Mouse (Mus musculus): Measurements from ENCODE around the gene Gm20388. TPM values are rescaled to one million over a fixed set of nuclear protein-coding genes. Genes with fewer than 3 reads are reported as not detected.

Gm20388 gene
- polyA plus RNA-seq, 1 experiment from 2014 or later = 4.4 TPM

DNA sequence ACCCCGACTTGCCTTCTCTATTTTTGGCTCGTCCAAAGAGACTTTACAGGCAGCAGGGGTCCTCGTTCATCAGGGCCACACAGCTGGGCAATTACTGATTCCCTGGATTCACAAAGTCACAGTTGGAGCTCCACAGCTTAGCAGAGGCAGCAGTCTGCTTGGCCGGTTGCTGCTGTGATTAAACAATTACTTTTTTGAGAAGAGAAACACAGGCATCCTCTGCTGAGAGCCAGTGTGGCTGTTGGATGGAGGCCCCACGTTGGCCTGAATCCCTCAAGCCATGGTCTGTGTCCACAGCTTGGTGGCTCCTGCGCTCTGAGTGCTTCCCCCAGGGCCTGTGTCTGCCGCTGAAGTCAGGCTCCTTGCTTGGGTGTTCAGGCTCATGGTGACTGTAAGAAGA, 2904.0 kb downstream of the Gm20388 start:
- H3K9ac ChIP-seq (replicated peaks) = no peak overlapping the region; the same call in 1 of the 2 replicates
- peak overlapping the region; percentile 69; the same call in 1 of the 2 replicates for H3K27ac ChIP-seq
- 0 out of 2 replicates have a peak, but pooled peaks cover 3% of the 10 kb centered on the region for H3K27me3 ChIP-seq
- H3K4me3 ChIP-seq (replicated peaks) = no peak overlapping the region
- peaks cover 65% of the 10 kb centered on the region for H3K4me1 ChIP-seq (replicated peaks)
- 8% methylated on average over 7 of the region's 7 CpGs for WGBS
- no peaks in the 10 kb centered on the region for H3K9me3 ChIP-seq
- 0 out of 2 replicates have a peak, but pooled peaks cover 6% of the 10 kb centered on the region for H3K36me3 ChIP-seq
- no peak for ATAC-seq
- H3K4me2 ChIP-seq (replicated peaks) = no peak overlapping the region

DNA sequence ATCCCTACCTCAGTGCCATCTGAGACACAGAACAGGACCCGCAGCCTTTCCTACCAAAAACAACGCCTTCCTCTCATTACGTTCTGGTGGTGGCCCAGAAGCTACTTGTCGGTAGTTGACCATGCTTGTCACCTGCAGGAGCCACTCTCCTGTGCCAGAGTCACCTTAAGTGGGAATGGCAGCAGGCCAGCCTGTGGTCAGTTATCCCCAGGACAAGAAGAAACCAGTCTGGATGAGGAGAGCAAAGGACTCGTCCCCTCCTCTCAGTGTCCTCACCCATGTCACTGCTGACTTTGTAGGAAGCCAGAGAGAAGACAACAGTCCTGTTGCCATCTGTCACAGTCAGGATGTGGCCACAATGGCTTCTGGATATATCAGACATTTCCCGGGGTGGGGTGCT, 2906.3 kb downstream of the Gm20388 start:
- Histone ChIP-seq H3K27me3 (0 out of 2 replicates have a peak, but pooled peaks cover 3% of the 10 kb centered on the region), H3K9ac (replicated peaks) (no peak overlapping the region), H3K27ac (no peak overlapping the region), H3K4me1 (replicated peaks) (peaks cover 48% of the 10 kb centered on the region), H3K36me3 (0 out of 2 replicates have a peak, but pooled peaks cover 6% of the 10 kb centered on the region), H3K4me3 (replicated peaks) (no peak overlapping the region), H3K9me3 (no peaks in the 10 kb centered on the region), H3K4me2 (replicated peaks) (no peak overlapping the region)
- WGBS = 91% methylated on average over 6 of the region's 6 CpGs
- ATAC-seq = no peak

DNA sequence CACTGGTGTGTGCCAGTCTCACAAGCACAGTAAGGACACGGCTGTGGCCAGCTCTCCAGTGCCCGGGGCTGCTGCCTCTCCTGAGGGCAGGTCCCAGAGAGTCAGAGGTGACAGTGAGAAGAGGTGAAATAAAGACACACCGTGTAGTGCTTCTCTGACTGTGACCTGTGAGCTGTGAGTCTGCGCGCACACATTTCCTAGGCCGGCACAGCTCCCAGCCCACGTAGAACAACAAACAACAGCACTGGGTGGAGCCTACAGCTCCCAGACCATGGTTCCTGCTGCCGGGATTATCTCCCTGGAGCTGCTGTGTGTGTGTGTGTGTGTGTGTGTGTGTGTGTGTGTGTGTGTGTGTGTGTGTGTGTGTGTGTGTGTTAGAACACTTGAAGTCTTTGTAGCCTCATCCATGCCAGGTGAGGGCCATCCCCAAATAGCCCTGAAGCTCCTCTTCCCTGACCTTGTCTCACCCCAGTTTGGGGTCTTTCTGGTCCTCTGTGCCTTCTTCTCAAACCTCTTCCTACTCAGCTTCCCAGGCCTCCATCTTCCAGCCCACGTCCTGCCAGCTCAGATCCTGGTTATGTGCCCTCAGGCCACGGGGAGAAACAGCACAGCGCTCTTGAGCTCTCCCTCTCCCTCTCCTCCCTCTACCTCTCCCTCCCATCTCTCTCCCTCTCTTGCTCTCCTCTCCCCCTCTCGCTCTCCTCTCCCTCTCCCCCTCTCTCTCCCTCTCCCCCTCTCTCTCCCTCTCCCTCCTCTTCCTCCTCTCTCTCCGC, 2907.3 kb downstream of the Gm20388 start:
- Histone ChIP-seq H3K27ac (no peak overlapping the region), H3K9me3 (no peaks in the 10 kb centered on the region), H3K4me1 (replicated peaks) (peaks cover 38% of the 10 kb centered on the region), H3K9ac (replicated peaks) (no peak overlapping the region), H3K36me3 (0 out of 2 replicates have a peak, but pooled peaks cover 6% of the 10 kb centered on the region), H3K4me3 (replicated peaks) (no peak overlapping the region), H3K27me3 (0 out of 2 replicates have a peak, but pooled peaks cover 3% of the 10 kb centered on the region), H3K4me2 (replicated peaks) (no peak overlapping the region)
- 38% methylated on average over 13 of the region's 13 CpGs for WGBS
- no peak for ATAC-seq

DNA sequence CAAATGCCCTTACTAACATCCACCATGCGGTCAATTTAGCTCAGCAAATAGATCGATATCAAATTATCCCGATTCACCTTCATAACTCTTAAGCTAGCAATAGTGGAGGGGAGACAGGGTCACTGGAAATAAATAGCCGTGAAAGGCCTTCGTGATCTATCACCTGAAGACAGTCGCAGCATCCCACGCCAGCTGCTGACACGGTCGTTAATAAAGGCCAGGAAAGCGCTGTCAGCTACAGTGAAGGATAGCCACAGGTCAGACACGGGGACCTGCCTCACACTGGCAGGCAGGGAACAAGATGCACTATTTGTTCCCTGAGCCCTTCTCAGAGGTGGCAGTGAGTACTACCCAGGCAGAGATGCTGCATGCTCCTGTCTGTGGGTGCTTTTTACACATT, 2909.1 kb downstream of the Gm20388 start:
- Histone ChIP-seq H3K4me3 (replicated peaks) (no peak overlapping the region), H3K4me2 (replicated peaks) (no peak overlapping the region), H3K4me1 (replicated peaks) (peaks cover 28% of the 10 kb centered on the region), H3K36me3 (no peaks in the 10 kb centered on the region), H3K27me3 (no peaks in the 10 kb centered on the region), H3K9ac (replicated peaks) (no peak overlapping the region), H3K9me3 (no peaks in the 10 kb centered on the region), H3K27ac (0 out of 2 replicates have a peak overlapping the region, but pooled peaks have one; percentile 17)
- ATAC-seq = no peak
- WGBS = 84% methylated on average over 11 of the region's 11 CpGs

DNA sequence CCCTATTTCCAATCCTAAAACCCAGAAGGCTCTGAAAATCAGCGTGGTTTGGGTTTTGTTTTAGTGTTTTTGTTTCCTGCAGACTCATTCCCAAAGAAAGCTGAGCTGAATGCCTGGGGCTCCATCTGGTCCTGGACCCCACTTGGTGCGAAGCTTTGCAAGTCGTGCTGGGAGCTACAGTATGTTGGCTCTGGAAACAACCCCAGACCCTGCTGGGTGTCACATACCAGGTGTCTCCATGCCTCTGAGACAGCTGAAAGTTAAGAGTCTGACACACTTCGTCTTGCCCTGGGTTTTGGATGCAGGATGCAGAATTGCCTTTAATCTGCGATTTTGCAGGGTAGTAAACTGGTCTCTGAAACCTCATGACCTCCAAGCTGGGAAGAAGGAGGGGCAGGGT, 2913.9 kb downstream of the Gm20388 start:
- Histone ChIP-seq H3K27me3 (no peaks in the 10 kb centered on the region), H3K9ac (replicated peaks) (no peak overlapping the region), H3K4me1 (replicated peaks) (peaks cover 22% of the 10 kb centered on the region), H3K4me3 (replicated peaks) (no peak overlapping the region), H3K36me3 (no peaks in the 10 kb centered on the region), H3K27ac (no peak overlapping the region), H3K9me3 (no peaks in the 10 kb centered on the region), H3K4me2 (replicated peaks) (no peak overlapping the region)
- ATAC-seq = no peak
- 43% methylated on average over 5 of the region's 5 CpGs for WGBS

DNA sequence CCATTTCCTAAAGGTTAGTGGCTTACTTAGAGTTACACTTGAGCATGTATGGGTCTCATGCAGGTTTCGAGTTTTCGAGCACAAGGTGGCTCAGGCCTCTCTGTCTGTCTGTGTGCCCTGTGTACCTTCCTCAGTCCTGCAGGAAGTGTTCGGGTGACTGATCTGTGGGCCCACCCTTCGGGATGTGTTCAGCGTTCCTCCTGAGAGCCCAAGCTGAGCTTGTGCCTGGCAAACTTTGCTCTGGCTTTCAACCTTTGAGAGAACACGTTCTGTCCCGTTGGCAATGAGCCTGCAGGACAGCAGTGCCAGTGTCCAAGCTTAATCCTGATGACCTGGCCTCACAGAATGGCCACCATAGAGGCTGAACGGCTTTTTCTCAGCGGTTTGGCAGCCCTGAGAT, 2914.3 kb downstream of the Gm20388 start:
- no peak overlapping the region for H3K27ac ChIP-seq
- ATAC-seq = no peak
- no peak overlapping the region for H3K4me2 ChIP-seq (replicated peaks)
- H3K36me3 ChIP-seq = no peaks in the 10 kb centered on the region
- no peaks in the 10 kb centered on the region for H3K9me3 ChIP-seq
- no peak overlapping the region for H3K4me3 ChIP-seq (replicated peaks)
- H3K4me1 ChIP-seq (replicated peaks) = peaks cover 22% of the 10 kb centered on the region
- no peaks in the 10 kb centered on the region for H3K27me3 ChIP-seq
- no peak overlapping the region for H3K9ac ChIP-seq (replicated peaks)
- WGBS = 72% methylated on average over 9 of the region's 9 CpGs

DNA sequence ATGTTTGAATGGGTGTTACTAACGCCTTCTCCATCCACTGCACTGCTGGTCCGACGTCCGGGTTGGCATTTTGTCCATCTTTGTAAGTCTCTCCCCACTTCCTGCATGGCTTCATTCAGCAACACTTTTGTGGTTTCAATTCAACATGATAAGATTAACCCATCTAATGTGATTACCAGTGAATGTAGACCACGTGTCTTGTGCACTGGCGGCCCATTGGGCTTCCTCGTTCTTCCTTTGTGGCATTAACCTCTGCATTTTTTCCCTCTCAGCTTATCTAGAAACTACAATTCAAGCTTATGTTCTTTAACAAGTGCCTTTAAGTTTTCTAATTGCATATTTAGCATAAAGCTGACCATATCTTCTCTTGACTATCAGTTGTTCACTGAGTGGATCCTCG, 2914.8 kb downstream of the Gm20388 start:
- H3K9ac ChIP-seq (replicated peaks) = no peak overlapping the region
- no peak overlapping the region for H3K4me3 ChIP-seq (replicated peaks)
- H3K4me2 ChIP-seq (replicated peaks) = no peak overlapping the region
- no peaks in the 10 kb centered on the region for H3K9me3 ChIP-seq
- ATAC-seq = no peak
- no peak overlapping the region for H3K27ac ChIP-seq
- peaks cover 22% of the 10 kb centered on the region for H3K4me1 ChIP-seq (replicated peaks)
- no peaks in the 10 kb centered on the region for H3K27me3 ChIP-seq
- H3K36me3 ChIP-seq = no peaks in the 10 kb centered on the region
- WGBS = 65% methylated on average over 8 of the region's 8 CpGs

DNA sequence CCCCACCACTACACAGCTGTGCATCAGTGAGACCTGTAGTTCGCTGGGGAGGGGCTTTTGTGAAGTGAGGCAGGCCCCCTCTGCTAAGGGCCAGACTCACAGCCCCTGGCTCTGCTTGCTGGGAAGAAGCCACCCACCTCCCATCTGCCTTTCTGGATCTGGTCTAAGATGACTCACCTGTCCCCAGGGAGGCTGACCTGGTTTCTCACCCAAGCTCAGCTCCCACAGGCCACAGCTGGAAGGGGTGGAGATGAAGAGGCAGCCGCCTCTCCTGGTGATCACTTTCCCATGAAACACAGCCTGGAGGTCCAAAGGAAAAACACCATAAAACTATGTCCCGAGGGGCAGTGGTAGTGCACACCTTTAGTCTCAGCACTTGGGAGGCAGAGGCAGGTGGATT, 2918.8 kb downstream of the Gm20388 start:
- ATAC-seq = no peak

DNA sequence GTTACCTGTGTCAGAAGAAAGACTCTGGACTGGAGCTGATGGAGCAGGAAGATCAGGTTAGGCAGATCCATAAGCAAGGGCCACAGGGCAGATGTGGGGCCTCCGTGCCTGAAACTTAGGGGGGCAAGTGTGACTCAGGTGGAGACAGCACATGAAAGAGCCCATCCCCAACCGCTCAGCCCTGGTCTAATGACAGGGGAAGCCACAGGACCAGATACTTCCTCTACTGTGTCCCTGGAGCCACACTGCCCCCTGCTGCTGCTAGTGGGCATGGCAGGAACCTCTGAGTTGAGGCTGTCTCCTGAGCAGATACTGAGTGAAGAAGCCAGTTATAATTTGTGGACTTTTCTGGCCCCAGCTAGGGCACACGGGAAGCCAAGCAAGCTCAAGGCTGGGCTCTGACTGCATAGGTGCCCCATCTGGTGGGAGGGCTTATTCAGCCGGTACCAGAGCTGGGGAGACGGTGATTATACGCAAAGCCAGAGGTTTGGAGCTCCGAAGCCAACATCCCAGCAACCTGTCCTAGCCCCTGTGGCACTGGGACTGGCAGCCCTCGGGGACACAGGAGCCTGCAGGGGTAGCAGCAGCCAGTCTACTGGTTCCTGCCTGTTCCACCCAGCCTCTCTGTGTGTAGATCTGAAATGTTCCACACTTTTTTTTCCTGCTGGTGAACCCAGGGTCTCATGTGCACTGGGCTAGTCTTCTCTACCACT, 2919.9 kb downstream of the Gm20388 start:
- no peak overlapping the region for H3K9ac ChIP-seq (replicated peaks)
- H3K36me3 ChIP-seq = no peaks in the 10 kb centered on the region
- no peaks in the 10 kb centered on the region for H3K9me3 ChIP-seq
- 41% methylated on average over 8 of the region's 8 CpGs for WGBS
- no peak overlapping the region for H3K27ac ChIP-seq
- ATAC-seq = peak; percentile 86
- H3K4me1 ChIP-seq (replicated peaks) = peaks cover 13% of the 10 kb centered on the region
- no peak overlapping the region for H3K4me2 ChIP-seq (replicated peaks)
- H3K4me3 ChIP-seq (replicated peaks) = no peak overlapping the region
- no peaks in the 10 kb centered on the region for H3K27me3 ChIP-seq

More for the DNA sequence above, 2918.8 kb downstream of the Gm20388 start:
- Histone ChIP-seq H3K9ac (replicated peaks) (no peak overlapping the region), H3K36me3 (no peaks in the 10 kb centered on the region), H3K4me3 (replicated peaks) (no peak overlapping the region), H3K4me1 (replicated peaks) (peaks cover 23% of the 10 kb centered on the region), H3K9me3 (no peaks in the 10 kb centered on the region), H3K27ac (no peak overlapping the region), H3K27me3 (no peaks in the 10 kb centered on the region), H3K4me2 (replicated peaks) (no peak overlapping the region)
- 73% methylated on average over 3 of the region's 3 CpGs for WGBS

DNA sequence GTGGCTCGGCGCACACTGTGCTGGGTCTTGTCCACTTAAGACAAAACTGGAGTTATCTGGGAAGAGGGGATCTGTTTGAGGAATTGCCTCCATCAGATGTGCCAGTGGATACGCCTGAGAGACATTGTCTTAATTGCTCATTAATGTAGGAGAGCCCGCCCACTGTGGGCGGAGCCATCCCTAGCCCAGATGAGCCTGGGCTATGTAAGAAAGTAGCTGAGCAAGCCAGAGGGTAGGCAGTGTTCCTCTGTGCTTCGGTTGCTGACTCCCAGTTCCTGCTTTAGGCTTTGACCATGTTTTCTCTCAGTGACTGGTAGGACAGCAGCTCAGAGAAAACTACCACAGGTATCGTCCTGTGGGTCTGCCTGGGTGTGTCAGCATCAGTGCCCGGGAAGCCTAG, 2923.8 kb downstream of the Gm20388 start:
- no peak overlapping the region for H3K4me3 ChIP-seq (replicated peaks)
- peaks cover 3% of the 10 kb centered on the region; the same call in 1 of the 2 replicates for H3K4me1 ChIP-seq (replicated peaks)
- no peak overlapping the region for H3K9ac ChIP-seq (replicated peaks)
- H3K4me2 ChIP-seq (replicated peaks) = no peak overlapping the region
- H3K36me3 ChIP-seq = no peaks in the 10 kb centered on the region
- 89% methylated on average over 8 of the region's 8 CpGs for WGBS
- no peak overlapping the region for H3K27ac ChIP-seq
- no peak for ATAC-seq
- H3K9me3 ChIP-seq = no peaks in the 10 kb centered on the region
- no peaks in the 10 kb centered on the region for H3K27me3 ChIP-seq

DNA sequence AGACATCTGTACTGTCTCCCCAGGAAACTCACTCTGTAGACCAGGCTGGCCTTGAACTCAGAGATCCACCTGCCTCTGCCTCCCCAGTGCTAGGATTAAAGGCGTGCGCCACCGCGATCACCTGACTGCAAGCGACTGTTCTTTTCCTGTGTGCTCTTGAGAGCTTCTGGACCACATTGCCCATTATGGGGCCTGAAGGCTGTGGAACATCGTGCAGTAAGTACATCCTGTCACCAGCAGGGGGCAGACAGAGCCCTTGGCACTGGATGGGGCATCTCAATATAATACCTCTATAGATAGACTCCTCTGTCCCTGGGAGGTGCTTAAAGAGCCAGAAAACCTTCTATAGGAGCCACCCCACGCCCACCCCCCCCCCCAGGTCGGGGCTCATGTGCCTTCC, 2924.3 kb downstream of the Gm20388 start:
- Histone ChIP-seq H3K4me2 (replicated peaks) (no peak overlapping the region), H3K4me3 (replicated peaks) (no peak overlapping the region), H3K27ac (no peak overlapping the region), H3K9me3 (no peaks in the 10 kb centered on the region), H3K9ac (replicated peaks) (no peak overlapping the region), H3K27me3 (no peaks in the 10 kb centered on the region), H3K4me1 (replicated peaks) (peaks cover 3% of the 10 kb centered on the region; the same call in 1 of the 2 replicates), H3K36me3 (no peaks in the 10 kb centered on the region)
- peak; percentile 64 for ATAC-seq
- WGBS = 30% methylated on average over 8 of the region's 8 CpGs

DNA sequence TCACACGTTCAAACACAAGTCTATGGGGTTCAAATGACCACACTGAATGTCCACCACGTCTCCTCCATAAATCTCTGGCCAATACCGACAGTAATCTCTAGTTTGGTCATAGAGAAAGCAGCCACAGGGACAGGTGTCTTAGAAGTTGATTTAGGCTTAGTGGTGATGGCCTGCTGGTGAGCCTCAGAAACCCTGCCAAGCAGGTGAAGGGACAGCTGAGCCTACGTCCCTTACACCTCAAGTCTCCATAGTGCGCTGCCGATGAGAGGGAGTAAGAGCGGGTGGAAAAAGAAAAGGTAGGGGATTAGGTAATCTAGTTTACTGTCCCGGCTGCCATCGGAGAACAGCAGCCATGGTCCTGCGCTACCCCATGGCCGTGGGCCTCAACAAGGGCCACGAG, 2925.6 kb downstream of the Gm20388 start:
- 89% methylated on average over 12 of the region's 12 CpGs for WGBS
- H3K9ac ChIP-seq (replicated peaks) = no peak overlapping the region
- H3K4me1 ChIP-seq (replicated peaks) = no peaks in the 10 kb centered on the region
- H3K27me3 ChIP-seq = no peaks in the 10 kb centered on the region
- ATAC-seq = no peak
- no peaks in the 10 kb centered on the region for H3K9me3 ChIP-seq
- no peak overlapping the region for H3K27ac ChIP-seq
- H3K4me2 ChIP-seq (replicated peaks) = no peak overlapping the region
- no peak overlapping the region for H3K4me3 ChIP-seq (replicated peaks)
- no peaks in the 10 kb centered on the region for H3K36me3 ChIP-seq

All from midbrain, embryonic 13.5 days (tissue).